Mouse (Mus musculus): ENCODE measurements around the gene Wsb1. TPM values are rescaled to one million over a fixed set of nuclear protein-coding genes. Genes with fewer than 3 reads are reported as not detected.

Wsb1 gene
- total RNA-seq (2023), result 123 TPM

GRCm38 (mm10) chr11:79254391-79255098, at the start of gene Wsb1:
Wsb1 (minus strand) TSS chr11:79254671.

GRCm38 (mm10) chr11:79296856-79297491, 42.5 kb upstream of the Wsb1 start, which contains the start of gene Gm9964:
Gm9964 (minus strand) TSS chr11:79296906.

Other genes with a start within 250 kb of the Wsb1 start
- gene Ksr1, start 108.3 kb downstream of the Wsb1 start, total RNA-seq (2023), result 10.6 TPM
- gene Gm9964, start 42.2 kb upstream of the Wsb1 start, total RNA-seq (2023), result 1.5 TPM
- 19.4 TPM for gene Nf1, start 85.0 kb upstream of the Wsb1 start, total RNA-seq (2023)
- gene Omg, start 249.4 kb upstream of the Wsb1 start, total RNA-seq (2023), result 0.37 TPM

Measured in CD8-positive naive resting alpha-beta T cell, adult 57 days (primary cell).